Mouse (Mus musculus): ENCODE data around the gene Klc1. TPM values are rescaled to one million over a fixed set of nuclear protein-coding genes. Genes with fewer than 3 reads are reported as not detected.

Gene Klc1
- total RNA-seq, 1 experiment: 47.9 TPM

DNA sequence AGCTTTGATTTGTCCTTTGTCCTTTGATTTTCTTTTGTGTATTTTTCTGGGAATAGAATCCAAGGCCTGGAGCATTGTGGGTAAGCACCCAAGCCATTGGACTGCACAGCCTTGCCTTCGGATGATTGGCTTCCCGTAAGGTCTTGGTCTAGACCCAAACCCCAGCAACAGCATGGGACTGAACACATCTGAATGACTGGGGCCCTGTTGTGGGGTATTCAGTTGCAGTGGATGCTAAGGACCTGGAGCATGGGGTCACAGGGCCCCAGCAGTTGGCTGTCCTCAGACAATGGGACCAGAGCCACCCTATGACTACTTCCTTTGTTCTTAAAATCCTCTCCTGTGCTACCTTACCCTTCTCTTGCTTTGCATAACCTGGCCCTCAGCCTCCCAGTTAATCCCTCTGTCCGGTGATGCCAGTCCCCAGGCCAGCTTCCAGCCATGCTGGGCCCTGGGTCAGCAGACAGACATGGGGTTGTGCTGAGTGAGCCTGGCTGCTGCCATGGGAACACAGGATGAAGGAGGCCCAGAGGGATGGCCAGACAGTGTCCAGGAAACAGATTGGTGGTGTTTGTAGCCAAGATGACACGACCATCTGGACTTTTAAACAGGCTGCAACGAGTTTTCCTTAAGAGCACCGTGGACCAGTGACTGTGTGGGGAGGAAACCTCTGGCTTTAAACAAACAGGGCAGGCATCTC lies 33.9 kb upstream of the Klc1 start:
- no peak overlapping the region for H3K9ac ChIP-seq (ENCODE audit: insufficient read depth, low read depth, low read length, poor library complexity, severe bottlenecking)
- in situ Hi-C loops (cut with MboI; ENCODE audit: low sequenced_read_pairs in 2 of 2, unreplicated experiment in 2 of 2): no loop called here
- H3K36me3 ChIP-seq (ENCODE audit: control insufficient read depth, insufficient read depth, low read length, poor library complexity, severe bottlenecking): no peaks in the 10 kb centered on the region; the same call in 1 of the 2 replicates
- no peaks in the 10 kb centered on the region for H3K9me3 ChIP-seq (ENCODE audit: control insufficient read depth, insufficient read depth, low read depth, low read length)
- no peak overlapping the region for H3K27ac ChIP-seq (ENCODE audit: insufficient read depth, low read depth, low read length, poor library complexity, severe bottlenecking)
- no peak for DNase-seq (ENCODE audit: low read depth, low spot score)
- TF ChIP-seq HCFC1 (IDR thresholded peaks at IDR 0.05; ENCODE audit: borderline replicate concordance, insufficient read depth, low read length) (no peak), ZNF384 (IDR thresholded peaks at IDR 0.05; ENCODE audit: low read depth, low read length) (no peak), ZC3H11A (IDR thresholded peaks at IDR 0.05; ENCODE audit: borderline replicate concordance, low read depth, low read length) (no peak), CHD2 (IDR thresholded peaks at IDR 0.05; ENCODE audit: low read depth, low read length) (no peak), MAFK (IDR thresholded peaks at IDR 0.05; ENCODE audit: insufficient read depth, low read depth, low read length) (no peak)
- no peak overlapping the region for H3K4me3 ChIP-seq (ENCODE audit: insufficient read depth in 1 of 2, low read depth in 1 of 2, low read length in 2 of 2, poor library complexity in 1 of 2, severe bottlenecking in 1 of 2)
- H3K4me1 ChIP-seq (ENCODE audit: control insufficient read depth in 2 of 2, insufficient read depth in 2 of 2, low read length in 2 of 2, poor library complexity in 1 of 2): peaks cover 0 to 28% of the 10 kb centered on the region in 2 experiments; a peak in 2 of 4 replicates

DNA sequence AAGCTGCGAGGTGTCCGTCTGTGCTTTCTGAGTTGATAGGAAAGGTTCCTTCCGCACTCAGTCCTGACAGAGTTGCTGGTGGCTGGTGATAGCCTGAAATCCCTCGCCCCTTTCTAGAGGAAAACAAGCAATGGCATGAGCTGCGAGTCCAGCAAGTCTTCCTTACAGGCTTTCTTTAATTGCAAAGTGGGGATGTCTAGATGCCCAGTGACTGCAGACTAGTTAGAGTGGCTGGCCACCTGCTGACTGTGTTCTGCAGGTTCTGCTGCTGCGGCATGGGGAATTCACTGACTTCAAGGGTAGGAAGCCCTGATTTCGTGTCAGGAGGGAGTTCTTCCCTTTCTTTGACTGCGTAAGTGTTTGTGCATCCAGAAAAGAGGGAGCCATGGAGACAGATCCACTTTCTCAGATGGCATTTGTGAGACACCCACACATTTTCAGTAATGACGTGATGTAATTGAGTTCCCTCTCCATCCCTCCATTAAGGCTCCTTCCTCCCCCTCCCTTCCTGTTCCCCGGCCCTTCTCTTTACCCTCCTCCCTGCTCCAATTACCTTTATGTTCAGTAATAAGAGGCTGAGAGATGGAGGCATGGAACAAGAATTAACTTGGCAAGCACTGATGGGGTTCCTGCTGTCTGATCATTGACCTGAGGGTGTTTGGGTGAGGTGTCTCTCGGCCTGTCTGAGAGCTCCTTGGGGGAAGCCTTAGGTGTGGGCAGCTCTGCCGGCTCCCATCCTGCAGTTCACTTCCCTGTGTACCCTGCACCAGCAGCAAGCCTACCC lies 33.1 kb upstream of the Klc1 start:
- TF ChIP-seq ZNF384 (IDR thresholded peaks at IDR 0.05; ENCODE audit: low read depth, low read length) (no peak), HCFC1 (IDR thresholded peaks at IDR 0.05; ENCODE audit: borderline replicate concordance, insufficient read depth, low read length) (no peak), MAFK (IDR thresholded peaks at IDR 0.05; ENCODE audit: insufficient read depth, low read depth, low read length) (no peak), ZC3H11A (IDR thresholded peaks at IDR 0.05; ENCODE audit: borderline replicate concordance, low read depth, low read length) (no peak), CHD2 (IDR thresholded peaks at IDR 0.05; ENCODE audit: low read depth, low read length) (no peak)
- no peaks in the 10 kb centered on the region for H3K9me3 ChIP-seq (ENCODE audit: control insufficient read depth, insufficient read depth, low read depth, low read length)
- H3K4me3 ChIP-seq (ENCODE audit: insufficient read depth in 1 of 2, low read depth in 1 of 2, low read length in 2 of 2, poor library complexity in 1 of 2, severe bottlenecking in 1 of 2): no peak overlapping the region
- in situ Hi-C loops (cut with MboI; ENCODE audit: low sequenced_read_pairs in 2 of 2, unreplicated experiment in 2 of 2): no loop called here
- DNase-seq (ENCODE audit: low read depth, low spot score): no peak
- no peak overlapping the region for H3K9ac ChIP-seq (ENCODE audit: insufficient read depth, low read depth, low read length, poor library complexity, severe bottlenecking)
- H3K27ac ChIP-seq (ENCODE audit: insufficient read depth, low read depth, low read length, poor library complexity, severe bottlenecking): no peak overlapping the region
- H3K4me1 ChIP-seq (ENCODE audit: control insufficient read depth in 2 of 2, insufficient read depth in 2 of 2, low read length in 2 of 2, poor library complexity in 1 of 2): peaks cover 0 to 27% of the 10 kb centered on the region in 2 experiments; a peak in 2 of 4 replicates
- peaks cover 1% of the 10 kb centered on the region; the same call in 1 of the 2 replicates for H3K36me3 ChIP-seq (ENCODE audit: control insufficient read depth, insufficient read depth, low read length, poor library complexity, severe bottlenecking)

DNA sequence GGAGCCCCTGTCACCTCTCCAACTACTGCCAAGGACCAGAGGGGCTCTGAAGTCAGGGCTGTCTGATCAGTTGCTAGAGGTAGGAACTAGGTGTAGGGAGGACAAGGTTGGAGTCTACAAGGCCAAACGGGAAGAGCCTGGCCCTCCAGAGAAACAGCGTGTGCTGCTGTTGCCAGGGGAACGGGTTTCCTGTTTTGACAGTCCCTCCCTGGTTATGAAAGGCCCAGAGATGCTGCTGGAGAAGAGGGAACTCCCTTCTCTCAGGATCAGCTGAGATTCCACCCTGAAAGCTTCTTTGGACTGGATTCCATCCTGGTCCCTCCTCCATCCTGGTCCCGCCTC lies 32.6 kb upstream of the Klc1 start:
- Histone ChIP-seq H3K36me3 (ENCODE audit: control insufficient read depth, insufficient read depth, low read length, poor library complexity, severe bottlenecking) (peaks cover 1% of the 10 kb centered on the region; the same call in 1 of the 2 replicates), H3K4me1 (ENCODE audit: control insufficient read depth in 2 of 2, insufficient read depth in 2 of 2, low read length in 2 of 2, poor library complexity in 1 of 2) (peaks cover 0 to 25% of the 10 kb centered on the region in 2 experiments; a peak in 2 of 4 replicates), H3K9ac (ENCODE audit: insufficient read depth, low read depth, low read length, poor library complexity, severe bottlenecking) (no peak overlapping the region), H3K4me3 (ENCODE audit: insufficient read depth in 1 of 2, low read depth in 1 of 2, low read length in 2 of 2, poor library complexity in 1 of 2, severe bottlenecking in 1 of 2) (no peak overlapping the region), H3K9me3 (ENCODE audit: control insufficient read depth, insufficient read depth, low read depth, low read length) (no peaks in the 10 kb centered on the region), H3K27ac (ENCODE audit: insufficient read depth, low read depth, low read length, poor library complexity, severe bottlenecking) (no peak overlapping the region)
- TF ChIP-seq HCFC1 (IDR thresholded peaks at IDR 0.05; ENCODE audit: borderline replicate concordance, insufficient read depth, low read length) (no peak), ZNF384 (IDR thresholded peaks at IDR 0.05; ENCODE audit: low read depth, low read length) (no peak), ZC3H11A (IDR thresholded peaks at IDR 0.05; ENCODE audit: borderline replicate concordance, low read depth, low read length) (no peak), CHD2 (IDR thresholded peaks at IDR 0.05; ENCODE audit: low read depth, low read length) (no peak), MAFK (IDR thresholded peaks at IDR 0.05; ENCODE audit: insufficient read depth, low read depth, low read length) (no peak)
- no peak for DNase-seq (ENCODE audit: low read depth, low spot score)
- in situ Hi-C loops (cut with MboI; ENCODE audit: low sequenced_read_pairs in 2 of 2, unreplicated experiment in 2 of 2): no loop called here

- TF ChIP-seq ZNF384 (IDR thresholded peaks at IDR 0.05; ENCODE audit: low read depth, low read length) (no peak), HCFC1 (IDR thresholded peaks at IDR 0.05; ENCODE audit: borderline replicate concordance, insufficient read depth, low read length) (no peak), CHD2 (IDR thresholded peaks at IDR 0.05; ENCODE audit: low read depth, low read length) (no peak), ZC3H11A (IDR thresholded peaks at IDR 0.05; ENCODE audit: borderline replicate concordance, low read depth, low read length) (no peak), MAFK (IDR thresholded peaks at IDR 0.05; ENCODE audit: insufficient read depth, low read depth, low read length) (no peak)
- DNase-seq (ENCODE audit: low read depth, low spot score): no peak
- no peak overlapping the region for H3K4me3 ChIP-seq (ENCODE audit: insufficient read depth in 1 of 2, low read depth in 1 of 2, low read length in 2 of 2, poor library complexity in 1 of 2, severe bottlenecking in 1 of 2)
- peaks cover 5% of the 10 kb centered on the region; the same call in 1 of the 2 replicates for H3K36me3 ChIP-seq (ENCODE audit: control insufficient read depth, insufficient read depth, low read length, poor library complexity, severe bottlenecking)
- peaks cover 0 to 28% of the 10 kb centered on the region in 2 experiments; a peak in 2 of 4 replicates for H3K4me1 ChIP-seq (ENCODE audit: control insufficient read depth in 2 of 2, insufficient read depth in 2 of 2, low read length in 2 of 2, poor library complexity in 1 of 2)
- H3K9ac ChIP-seq (ENCODE audit: insufficient read depth, low read depth, low read length, poor library complexity, severe bottlenecking): no peak overlapping the region
- H3K27ac ChIP-seq (ENCODE audit: insufficient read depth, low read depth, low read length, poor library complexity, severe bottlenecking): peak overlapping the region; percentile 64; the same call in 1 of the 2 replicates
- no peaks in the 10 kb centered on the region for H3K9me3 ChIP-seq (ENCODE audit: control insufficient read depth, insufficient read depth, low read depth, low read length)
- in situ Hi-C loops (cut with MboI; ENCODE audit: low sequenced_read_pairs in 2 of 2, unreplicated experiment in 2 of 2): no loop called here
Observed at GRCm38 (mm10) chr12:111727956-111728355, 30.7 kb upstream of the Klc1 start.
